9 mouse cellular contexts compared by ENCODE assay signal in genomic region chr17:27048445-27049239, GRCm38 (mm10). TPM values are rescaled to one million over a fixed set of nuclear protein-coding genes. Genes with fewer than 3 reads are reported as not detected.
A peak's percentile ranks its signal among the peaks of the same experiment; 100 is the strongest.
DNase-seq lines count a peak whose midpoint lies in the region; ATAC-seq lines count a peak whose summit lies in the region.
"Had no signal": no experiment of that assay in that cellular context is flagged by ENCODE, and none has a peak within 500 bp of the region (broad histone marks: within the 10 kb centered on the region; RNA-seq: fewer than 3 reads in every experiment).

No protein-coding gene starts in this region.

- H3K27me3 ChIP-seq in hindbrain, embryonic 10.5 days (ENCODE audit: insufficient read depth, poor library complexity, severe bottlenecking), result no peaks in the 10 kb centered on the region; the same call in 1 of the 2 replicates
- H3K27me3 ChIP-seq in hindbrain, embryonic 13.5 days, result peaks cover 4% of the 10 kb centered on the region; the same call in 1 of the 2 replicates
- no peaks in the 10 kb centered on the region for H3K27me3 ChIP-seq in embryonic facial prominence, embryonic 13.5 days
- H3K27me3 ChIP-seq in limb, embryonic 12.5 days, result no peaks in the 10 kb centered on the region

- no peak overlapping the region for H3K9ac ChIP-seq in hindbrain, embryonic 13.5 days
- peak overlapping the region; percentile 51; the same call in 1 of the 2 replicates for H3K9ac ChIP-seq in embryonic facial prominence, embryonic 13.5 days
- H3K9ac ChIP-seq in limb, embryonic 12.5 days (replicated peaks), result no peak overlapping the region

- no peak overlapping the region for H3K4me2 ChIP-seq in hindbrain, embryonic 13.5 days
- H3K4me2 ChIP-seq in embryonic facial prominence, embryonic 13.5 days, result no peak overlapping the region
- H3K4me2 ChIP-seq in limb, embryonic 12.5 days, result no peak overlapping the region

- H3K27ac ChIP-seq in hindbrain, embryonic 10.5 days, result peak overlapping the region; percentile 75
- no peak overlapping the region for H3K27ac ChIP-seq in hindbrain, embryonic 13.5 days
- H3K27ac ChIP-seq in embryonic facial prominence, embryonic 13.5 days, result peak overlapping the region; percentile 72
- H3K27ac ChIP-seq in limb, embryonic 12.5 days, result peak overlapping the region; percentile 87

- DNase-seq in hindbrain, embryonic 10.5 days (ENCODE audit: low spot score), result no peak
- peak; percentile 54 for DNase-seq in 416B (ENCODE audit: low read depth)
- DNase-seq in retina, embryonic 14.5 days (ENCODE audit: low spot score), result no peak
- no peak for DNase-seq in layer of hippocampus, adult 9-11 months
- DNase-seq in cerebellum, adult 9-10 months, result no peak
- DNase-seq: thymus, postnatal 36 days had no signal

- H3K4me1 ChIP-seq in hindbrain, embryonic 10.5 days (replicated peaks), result peaks cover 23% of the 10 kb centered on the region
- H3K4me1 ChIP-seq in hindbrain, embryonic 13.5 days (replicated peaks), result no peaks in the 10 kb centered on the region
- H3K4me1 ChIP-seq in embryonic facial prominence, embryonic 13.5 days, result peaks cover 28% of the 10 kb centered on the region
- H3K4me1 ChIP-seq in limb, embryonic 12.5 days (replicated peaks), result peaks cover 15% of the 10 kb centered on the region

- ATAC-seq in hindbrain, embryonic 13.5 days (ENCODE audit: low FRiP score), result no peak
- ATAC-seq in embryonic facial prominence, embryonic 13.5 days (ENCODE audit: insufficient number of reproducible peaks, insufficient read depth, low FRiP score, low TSS enrichment, low read depth), result no peak
- ATAC-seq in limb, embryonic 12.5 days (ENCODE audit: insufficient number of reproducible peaks, insufficient read depth, low FRiP score, low TSS enrichment, low read depth), result no peak

- H3K4me3 ChIP-seq in hindbrain, embryonic 10.5 days, result no peak overlapping the region
- no peak overlapping the region for H3K4me3 ChIP-seq in hindbrain, embryonic 13.5 days
- H3K4me3 ChIP-seq in embryonic facial prominence, embryonic 13.5 days, result no peak overlapping the region
- no peak overlapping the region for H3K4me3 ChIP-seq in limb, embryonic 12.5 days (replicated peaks)

- no peaks in the 10 kb centered on the region for H3K36me3 ChIP-seq in hindbrain, embryonic 10.5 days
- no peaks in the 10 kb centered on the region for H3K36me3 ChIP-seq in hindbrain, embryonic 13.5 days
- no peaks in the 10 kb centered on the region for H3K36me3 ChIP-seq in embryonic facial prominence, embryonic 13.5 days
- no peaks in the 10 kb centered on the region for H3K36me3 ChIP-seq in limb, embryonic 12.5 days

- WGBS in hindbrain, embryonic 10.5 days, result 63% methylated on average over 14 of the region's 14 CpGs
- 77% methylated on average over 14 of the region's 14 CpGs for WGBS in hindbrain, embryonic 13.5 days
- 51% methylated on average over 14 of the region's 14 CpGs for WGBS in embryonic facial prominence, embryonic 13.5 days
- WGBS in limb, embryonic 12.5 days, result 55% methylated on average over 14 of the region's 14 CpGs

- no peaks in the 10 kb centered on the region for H3K9me3 ChIP-seq in hindbrain, embryonic 10.5 days
- no peaks in the 10 kb centered on the region for H3K9me3 ChIP-seq in hindbrain, embryonic 13.5 days
- H3K9me3 ChIP-seq in embryonic facial prominence, embryonic 13.5 days, result no peaks in the 10 kb centered on the region
- H3K9me3 ChIP-seq in limb, embryonic 12.5 days, result no peaks in the 10 kb centered on the region

RNA-seq across cellular contexts. Expression of gene Itpr3, which starts 8.5 kb away (rescaled TPM):
- 1.8 and 2.0 TPM in 2 replicates for polyA plus RNA-seq in hindbrain, embryonic 10.5 days (2016; fragmentation: Nextera tagmentation; extraction: Ambion mirVana)
- polyA plus RNA-seq in hindbrain, embryonic 13.5 days (2015; fragmentation: Nextera tagmentation; extraction: Ambion mirVana), result 1.1 and 1.2 TPM in 2 replicates
- 3.8 and 4.0 TPM in 2 replicates for polyA plus RNA-seq in embryonic facial prominence, embryonic 13.5 days (2015; fragmentation: Nextera tagmentation; extraction: Ambion mirVana)
- 4.3 and 5.2 TPM in 2 replicates for polyA plus RNA-seq in limb, embryonic 12.5 days (2016; fragmentation: Nextera tagmentation; extraction: Ambion mirVana)

RNA-seq across cellular contexts. Expression of gene Bak1, which starts 19.8 kb away (rescaled TPM):
- polyA plus RNA-seq in hindbrain, embryonic 10.5 days (2016; fragmentation: Nextera tagmentation; extraction: Ambion mirVana), result 2.9 and 6.6 TPM in 2 replicates
- 2.5 and 3.1 TPM in 2 replicates for polyA plus RNA-seq in hindbrain, embryonic 13.5 days (2015; fragmentation: Nextera tagmentation; extraction: Ambion mirVana)
- polyA plus RNA-seq in embryonic facial prominence, embryonic 13.5 days (2015; fragmentation: Nextera tagmentation; extraction: Ambion mirVana), result 4.6 and 5.7 TPM in 2 replicates
- 3.5 and 5.3 TPM in 2 replicates for polyA plus RNA-seq in limb, embryonic 12.5 days (2016; fragmentation: Nextera tagmentation; extraction: Ambion mirVana)
